Mouse (Mus musculus) liver, adult 2 months (tissue): ENCODE results near the gene Tcf7.

ENCODE experiments used
- CTCF ChIP-seq: fragments of 200-500 bp; IDR thresholded peaks from 2 replicates; pipeline ENCODE4 v1.5.1; 2011; ENCODE audit warnings: low read depth, low read length, control low read depth
- POLR2A ChIP-seq: fragments of 200-500 bp; IDR thresholded peaks from 2 replicates; pipeline ENCODE4 v1.6.1; 2011; ENCODE audit warnings: low read length, control low read depth; ENCODE audit not compliant: insufficient read depth; ENCODE audit errors: extremely low read depth

GRCm38 (mm10) chr11:52286301-52286957 is 3.6 kb upstream of the Tcf7 start:
- TF ChIP-seq CTCF (no peak), POLR2A (no peak)
